Mouse (Mus musculus) CH12.LX (cell line): Measurements from ENCODE around the gene Bcl7b. TPM values are rescaled to one million over a fixed set of nuclear protein-coding genes. Genes with fewer than 3 reads are reported as not detected.

ENCODE experiments used
- DNase-seq: peaks from one replicate; pipeline ENCODE4 v3.0.0-alpha.2; 2013; ENCODE audit errors: extremely low read depth
- H3K27ac ChIP-seq: 2 replicates; pipeline ENCODE4 v1.5.1; 2012; ENCODE audit warnings: low read depth, mild to moderate bottlenecking, control low read depth, moderate library complexity; ENCODE audit not compliant: insufficient read depth
- H3K27me3 ChIP-seq: replicated peaks from 2 replicates; pipeline ENCODE3; 2012; ENCODE audit warnings: inconsistent platforms
- H3K36me3 ChIP-seq, 2 experiments: replicated peaks in 1 of 2; 2 replicates each; pipeline versions ENCODE3 to v1.6.1; 2012; ENCODE audit warnings: inconsistent platforms in 1 of 2, low read length in 1 of 2, mild to moderate bottlenecking in 1 of 2, mixed read lengths in 1 of 2, moderate library complexity in 1 of 2; ENCODE audit not compliant: control insufficient read depth in 1 of 2, insufficient read depth in 1 of 2
- H3K4me1 ChIP-seq, 2 experiments: 2 replicates each; pipeline ENCODE4 v1.6.1; 2012; ENCODE audit warnings: inconsistent platforms in 1 of 2, moderate library complexity in 1 of 2; ENCODE audit not compliant: insufficient read depth in 2 of 2, control insufficient read depth in 1 of 2
- H3K4me2 ChIP-seq: 2 replicates; pipeline ENCODE4 v1.6.1; 2012; ENCODE audit warnings: low read depth, mild to moderate bottlenecking, control low read depth; ENCODE audit not compliant: poor library complexity, insufficient read depth, severe bottlenecking
- H3K4me3 ChIP-seq, 3 experiments: fragments of 150-350 bp in 1 of 3; sonication (generic) in 1 of 3; replicated peaks in 1 of 3; 2 replicates each; pipeline versions ENCODE3 to v1.5.1; 2011 to 2012; ENCODE audit warnings: low read depth in 2 of 3, low read length in 2 of 3, mild to moderate bottlenecking in 2 of 3, moderate library complexity in 2 of 3, control low read depth in 1 of 3, improper control_type of control experiment in 1 of 3, inconsistent platforms in 1 of 3, mixed read lengths in 1 of 3; ENCODE audit not compliant: poor library complexity in 1 of 3
- H3K79me2 ChIP-seq: replicated peaks from 2 replicates; pipeline ENCODE4 v1.6.1; 2012; ENCODE audit warnings: mild to moderate bottlenecking, moderate library complexity; ENCODE audit not compliant: control insufficient read depth, poor library complexity, insufficient read depth, severe bottlenecking; ENCODE audit errors: extremely low read depth
- H3K9ac ChIP-seq: 2 replicates; pipeline ENCODE4 v1.6.1; 2012; ENCODE audit warnings: low read depth, mild to moderate bottlenecking, control low read depth, moderate library complexity; ENCODE audit not compliant: insufficient read depth
- H3K9me3 ChIP-seq: replicated peaks from 2 replicates; pipeline ENCODE3; 2012; ENCODE audit warnings: low read length, inconsistent platforms, mixed read lengths
- BHLHE40 ChIP-seq: IDR thresholded peaks from 2 replicates; pipeline ENCODE4 v1.6.1; 2011; ENCODE audit warnings: mild to moderate bottlenecking, low read depth, low read length, improper control_type of control experiment
- CHD2 ChIP-seq: IDR thresholded peaks from 2 replicates; pipeline ENCODE4 v1.6.1; 2011; ENCODE audit warnings: low read length, improper control_type of control experiment
- CTCF ChIP-seq, 2 experiments: IDR thresholded peaks in 1 of 2; conservative IDR thresholded peaks in 1 of 2; 2 replicates each; pipeline ENCODE4 v1.5.1; 2011 to 2012; ENCODE audit warnings: low read depth in 2 of 2, low read length in 2 of 2, improper control_type of control experiment in 1 of 2, inconsistent platforms in 1 of 2, mild to moderate bottlenecking in 1 of 2, moderate library complexity in 1 of 2
- E2F4 ChIP-seq: IDR thresholded peaks from 2 replicates; pipeline ENCODE4 v1.6.1; 2011; ENCODE audit warnings: low read depth, low read length, improper control_type of control experiment; ENCODE audit not compliant: insufficient replicate concordance
- ELF1 ChIP-seq: IDR thresholded peaks from 2 replicates; pipeline ENCODE4 v1.6.1; 2014; ENCODE audit warnings: low read depth, mild to moderate bottlenecking, inconsistent platforms, low read length, improper control_type of control experiment
- EP300 ChIP-seq: IDR thresholded peaks from 2 replicates; pipeline ENCODE4 v1.6.1; 2011; ENCODE audit warnings: low read length, improper control_type of control experiment
- ETS1 ChIP-seq: conservative IDR thresholded peaks from 2 replicates; pipeline ENCODE4 v1.6.1; 2012; ENCODE audit warnings: low read depth, mild to moderate bottlenecking, inconsistent platforms, low read length, improper control_type of control experiment, moderate library complexity
- GABPA ChIP-seq: IDR thresholded peaks from 2 replicates; pipeline ENCODE4 v1.6.1; 2012; ENCODE audit warnings: low read depth, low read length, improper control_type of control experiment, inconsistent platforms; ENCODE audit not compliant: insufficient replicate concordance
- HCFC1 ChIP-seq: IDR thresholded peaks from 2 replicates; pipeline ENCODE4 v1.6.1; 2012; ENCODE audit warnings: low read depth, mild to moderate bottlenecking, inconsistent platforms, low read length, improper control_type of control experiment
- IRF4 ChIP-seq: IDR thresholded peaks from 2 replicates; pipeline ENCODE4 v1.6.1; 2014; ENCODE audit warnings: low read depth, mild to moderate bottlenecking, inconsistent platforms, low read length, improper control_type of control experiment
- JUN ChIP-seq: IDR thresholded peaks from 2 replicates; pipeline ENCODE4 v1.6.1; 2011; ENCODE audit warnings: low read depth, mild to moderate bottlenecking, low read length, improper control_type of control experiment, moderate library complexity; ENCODE audit not compliant: insufficient read depth
- KAT2A ChIP-seq: IDR thresholded peaks from 2 replicates; pipeline ENCODE4 v1.6.1; 2012; ENCODE audit warnings: low read length, improper control_type of control experiment, inconsistent platforms; ENCODE audit not compliant: insufficient replicate concordance
- MAX ChIP-seq: IDR thresholded peaks from 2 replicates; pipeline ENCODE4 v1.6.1; 2011; ENCODE audit warnings: low read length, improper control_type of control experiment
- MAZ ChIP-seq: IDR thresholded peaks from 2 replicates; pipeline ENCODE4 v1.6.1; 2012; ENCODE audit warnings: low read depth, mild to moderate bottlenecking, inconsistent platforms, low read length, improper control_type of control experiment, moderate library complexity
- MEF2A ChIP-seq: IDR thresholded peaks from 2 replicates; pipeline ENCODE4 v1.6.1; 2014; ENCODE audit warnings: low read depth, mild to moderate bottlenecking, inconsistent platforms, low read length, improper control_type of control experiment, borderline replicate concordance
- MXI1 ChIP-seq: IDR thresholded peaks from 2 replicates; pipeline ENCODE4 v1.6.1; 2011; ENCODE audit warnings: mild to moderate bottlenecking, low read depth, low read length, improper control_type of control experiment
- MYC ChIP-seq: IDR thresholded peaks from 2 replicates; pipeline ENCODE4 v1.6.1; 2011; ENCODE audit warnings: low read depth, mild to moderate bottlenecking, improper control_type of control experiment, low read length
- NELFE ChIP-seq: IDR thresholded peaks from 2 replicates; pipeline ENCODE4 v1.6.1; 2011; ENCODE audit warnings: low read depth, low read length, improper control_type of control experiment
- NRF1 ChIP-seq: IDR thresholded peaks from 2 replicates; pipeline ENCODE4 v1.6.1; 2014; ENCODE audit warnings: low read depth, mild to moderate bottlenecking, inconsistent platforms, low read length, improper control_type of control experiment, moderate library complexity
- POLR2A ChIP-seq: IDR thresholded peaks from 2 replicates; pipeline ENCODE4 v1.6.1; 2011; ENCODE audit warnings: low read depth, mild to moderate bottlenecking, improper control_type of control experiment, low read length
- POLR2AphosphoS2 ChIP-seq: IDR thresholded peaks from 2 replicates; pipeline ENCODE4 v1.6.1; 2011; ENCODE audit warnings: low read depth, low read length, improper control_type of control experiment
- RAD21 ChIP-seq: IDR thresholded peaks from 2 replicates; pipeline ENCODE4 v1.6.1; 2011; ENCODE audit warnings: low read depth, mild to moderate bottlenecking, low read length, improper control_type of control experiment, moderate library complexity
- RCOR1 ChIP-seq: conservative IDR thresholded peaks from 2 replicates; pipeline ENCODE4 v1.6.1; 2012; ENCODE audit warnings: low read depth, mild to moderate bottlenecking, inconsistent platforms, low read length, improper control_type of control experiment
- SIN3A ChIP-seq: IDR thresholded peaks from 2 replicates; pipeline ENCODE4 v1.6.1; 2012; ENCODE audit warnings: low read length, improper control_type of control experiment, inconsistent platforms
- TBP ChIP-seq: conservative IDR thresholded peaks from 2 replicates; pipeline ENCODE4 v1.6.1; 2011; ENCODE audit warnings: low read depth, low read length, improper control_type of control experiment
- TCF12 ChIP-seq: IDR thresholded peaks from 2 replicates; pipeline ENCODE4 v1.6.1; 2014; ENCODE audit warnings: low read depth, mild to moderate bottlenecking, inconsistent platforms, low read length, improper control_type of control experiment
- USF1 ChIP-seq: IDR thresholded peaks from 2 replicates; pipeline ENCODE4 v1.6.1; 2014; ENCODE audit warnings: low read depth, mild to moderate bottlenecking, inconsistent platforms, low read length, improper control_type of control experiment
- USF2 ChIP-seq: conservative IDR thresholded peaks from 2 replicates; pipeline ENCODE4 v1.6.1; 2011; ENCODE audit warnings: low read depth, low read length, improper control_type of control experiment
- ZC3H11A ChIP-seq: IDR thresholded peaks from 2 replicates; pipeline ENCODE4 v1.6.1; 2012; ENCODE audit warnings: low read depth, mild to moderate bottlenecking, inconsistent platforms, low read length, improper control_type of control experiment
- ZKSCAN1 ChIP-seq: IDR thresholded peaks from 2 replicates; pipeline ENCODE4 v1.6.1; 2012; ENCODE audit warnings: low read depth, inconsistent platforms, low read length, improper control_type of control experiment, borderline replicate concordance
- ZMIZ1 ChIP-seq: IDR thresholded peaks from 2 replicates; pipeline ENCODE4 v1.6.1; 2012; ENCODE audit warnings: low read depth, mild to moderate bottlenecking, inconsistent platforms, low read length, improper control_type of control experiment
- ZNF384 ChIP-seq: IDR thresholded peaks from 2 replicates; pipeline ENCODE4 v1.6.1; 2012; ENCODE audit warnings: low read depth, low read length, improper control_type of control experiment, inconsistent platforms
- dilution Hi-C: fragments of 300-500 bp; cut with MboI; formaldehyde crosslinking; loops from 2 replicates; pipeline ENCODE4 v1.14.3; 2020; ENCODE audit warnings: low sequenced_read_pairs; ENCODE audit not compliant: extremely low pct_unique_long_range_greater_than_20kb, extremely low pct_ligation_motif_present
- in situ Hi-C: fragments of 300-500 bp; cut with MboI; formaldehyde crosslinking; loops from 3 replicates; pipeline ENCODE4 v1.14.3; 2019; ENCODE audit warnings: low sequenced_read_pairs, low pct_ligation_motif_present, low pct_unique_long_range_greater_than_20kb, mixed read lengths
- polyA plus RNA-seq: library from polyadenylated mRNA; unstranded; fragments of >175 nt; gene quantifications from 2 replicates; pipeline ENCODE4 v1.2.1, GENCODE M21; 2012; ENCODE audit warnings: low read depth; ENCODE audit not compliant: insufficient read length
- total RNA-seq, 2 experiments: library from RNA; depleted of rRNA; stranded (reverse); fragments of 300-350 nt in 1 of 2; fragments of >200 nt in 1 of 2; gene quantifications; 2 replicates each; pipeline ENCODE4 v1.2.3; 2012 to 2014

Bcl7b gene
- total and polyA plus RNA-seq, 3 experiments = 20.1 to 40.8 (median 24.1) TPM

DNA sequence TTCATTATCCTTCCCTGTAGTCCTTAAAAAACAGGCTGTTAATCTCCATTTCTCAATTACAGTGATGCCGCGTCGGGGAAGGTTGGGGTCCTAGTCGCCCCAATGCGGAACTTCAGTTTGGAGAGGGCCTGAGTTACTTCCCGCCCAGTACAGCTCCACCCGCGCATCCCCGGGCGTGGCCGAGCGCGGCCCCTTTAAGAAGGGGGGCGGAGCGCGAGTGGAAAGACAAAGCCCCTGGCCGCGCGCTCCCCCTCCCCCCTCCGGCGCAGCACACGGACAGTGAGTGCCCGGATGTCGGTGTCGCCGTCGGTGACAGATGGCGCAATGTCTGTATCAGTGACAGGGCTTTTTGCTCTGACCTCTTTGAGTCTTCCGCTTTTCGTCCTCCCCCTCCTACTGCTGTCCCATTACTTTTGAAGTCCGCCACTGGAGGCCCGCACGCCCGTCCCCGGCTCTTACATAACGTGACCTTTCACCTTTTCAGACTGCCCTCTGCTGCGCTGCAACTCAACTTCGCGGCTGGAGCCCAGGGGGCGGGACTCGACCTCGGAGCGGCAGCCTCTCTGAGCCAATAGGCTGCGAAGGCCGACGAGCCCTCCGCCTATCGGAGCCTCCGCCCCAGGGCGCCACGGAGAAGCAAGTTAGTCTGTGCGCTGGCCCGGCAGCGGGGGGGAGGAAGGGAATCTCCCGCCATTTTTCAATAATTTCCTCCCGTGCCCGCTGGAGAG lies 18.7 kb downstream of the Bcl7b start, which contains the start of gene Baz1b:
Gene Baz1b (plus strand): TSS at position 644 of the 728 bp plus-strand sequence.
- Histone ChIP-seq H3K27me3 (no peaks in the 10 kb centered on the region), H3K9ac (peak within 1 kb of the TSS; percentile 89), H3K4me3 (peak within 1 kb of the TSS; percentile 92 to 97 (median 93)), H3K9me3 (peaks cover 6% of the 10 kb centered on the region), H3K4me1 (peaks cover 0 to 45% of the 10 kb centered on the region in 2 experiments; a peak in 2 of 4 replicates), H3K79me2 (peaks cover 46% of the 10 kb centered on the region), H3K4me2 (peak within 1 kb of the TSS; percentile 91), H3K27ac (peak within 1 kb of the TSS; percentile 82), H3K36me3 (peaks cover 7 to 22% of the 10 kb centered on the region in 2 experiments)
- in situ Hi-C loops = no loop called here
- DNase-seq = peak; percentile 96
- dilution Hi-C loops = no loop called here
- peak; percentile 72 for TF ChIP-seq TCF12
- TF ChIP-seq NELFE = peak; percentile 85
- peak; percentile 83 for TF ChIP-seq TBP
- TF ChIP-seq RCOR1 = peak; percentile 78
- TF ChIP-seq MEF2A = 0 out of 2 replicates have a peak, but pooled peaks have one; percentile 48
- TF ChIP-seq POLR2A = peak; percentile 70
- TF ChIP-seq MAX = peak; percentile 47
- TF ChIP-seq MAZ = peak; percentile 94
- no peak for TF ChIP-seq ZKSCAN1
- no peak for TF ChIP-seq JUN
- TF ChIP-seq ZC3H11A = no peak
- peak; percentile 95 for TF ChIP-seq CHD2
- TF ChIP-seq ETS1 = peak; percentile 60
- peak; percentile 74; the same call in 1 of the 2 replicates for TF ChIP-seq E2F4
- TF ChIP-seq ZNF384 = 0 out of 2 replicates have a peak, but pooled peaks have one; percentile 6
- TF ChIP-seq EP300 = peak; percentile 36; the same call in 1 of the 2 replicates
- 0 out of 2 replicates have a peak, but pooled peaks have one; percentile 67 for TF ChIP-seq KAT2A
- TF ChIP-seq ZMIZ1 = peak; percentile 86
- TF ChIP-seq RAD21 = no peak
- TF ChIP-seq ELF1 = peak; percentile 81
- no peak for TF ChIP-seq USF1
- peak; percentile 76 for TF ChIP-seq MXI1
- TF ChIP-seq POLR2AphosphoS2 = no peak; the same call in 1 of the 2 replicates
- peak; percentile 79 for TF ChIP-seq BHLHE40
- TF ChIP-seq USF2 = no peak
- peak; percentile 26 for TF ChIP-seq GABPA
- TF ChIP-seq HCFC1 = peak; percentile 77
- TF ChIP-seq CTCF (conservative IDR thresholded peaks at IDR 0.05 in 1 of 2, IDR thresholded peaks at IDR 0.05 in 1 of 2; ENCODE audit: low read depth in 2 of 2, low read length in 2 of 2) = peak in 1 of 2 experiments; percentile 22; a peak in 1 of 4 replicates
- peak; percentile 93 for TF ChIP-seq SIN3A
- TF ChIP-seq IRF4 = peak; percentile 64; the same call in 1 of the 2 replicates
- peak; percentile 70; the same call in 1 of the 2 replicates for TF ChIP-seq NRF1
- TF ChIP-seq MYC = peak; percentile 72; the same call in 1 of the 2 replicates
